Mouse (Mus musculus): ENCODE results near the gene Elk3. TPM values are rescaled to one million over a fixed set of nuclear protein-coding genes. Genes with fewer than 3 reads are reported as not detected.

Gene Elk3
- total and polyA plus RNA-seq, 3 experiments, result 0.33 TPM; not detected in 2

DNA sequence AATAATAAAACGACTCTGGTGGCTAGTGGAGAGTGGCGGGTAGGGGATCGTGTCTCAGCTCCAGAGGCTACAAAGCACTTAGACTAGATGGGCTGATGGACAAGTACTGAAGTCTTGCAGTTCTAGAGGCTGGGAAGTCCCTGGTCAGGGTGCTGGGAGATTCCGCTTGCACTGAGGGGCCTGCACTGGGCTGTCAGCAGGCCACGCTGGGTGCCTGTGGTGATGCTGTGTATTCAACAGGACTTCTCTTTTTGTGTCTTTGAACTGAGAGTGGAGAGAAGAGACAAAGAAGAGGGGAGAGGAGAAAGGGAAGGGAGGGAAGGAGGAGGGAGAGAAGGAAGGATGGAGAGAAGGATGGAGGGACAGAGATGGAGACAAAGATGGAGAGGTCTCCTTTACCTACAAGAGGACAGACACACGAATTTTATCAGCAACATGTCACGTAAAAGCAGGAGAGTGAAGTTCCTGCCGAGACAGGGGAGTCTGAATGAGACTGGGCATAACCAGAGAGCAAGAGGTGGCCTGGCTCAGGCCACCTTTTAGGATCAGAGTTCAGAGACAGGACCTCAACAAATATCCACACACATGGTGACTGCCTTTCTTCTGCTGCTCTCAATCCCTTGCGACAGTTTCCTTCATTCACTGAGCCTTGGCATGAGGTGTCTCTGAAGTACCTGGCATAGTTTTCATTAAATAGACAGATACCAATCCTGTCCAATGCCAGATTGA lies 35.4 kb upstream of the Elk3 start:
- no peak for ATAC-seq (ENCODE audit: extremely low read depth, insufficient number of reproducible peaks, low FRiP score, poor library complexity, severe bottlenecking)

GRCm38 (mm10) chr10:93345497-93345896 lies 34.6 kb upstream of the Elk3 start:
- Histone ChIP-seq H3K4me3 (ENCODE audit: low read depth, low read length) (no peak overlapping the region), H3K9me3 (replicated peaks) (no peaks in the 10 kb centered on the region), H3K36me3 (replicated peaks) (no peaks in the 10 kb centered on the region), H3K4me1 (ENCODE audit: insufficient read depth, low read depth, low read length) (no peaks in the 10 kb centered on the region), H3K27me3 (ENCODE audit: insufficient read depth, low read length) (peaks cover 15% of the 10 kb centered on the region)
- TF ChIP-seq POLR2AphosphoS5 (IDR thresholded peaks at IDR 0.05; ENCODE audit: insufficient replicate concordance, low read depth, low read length) (no peak), CTCF (IDR thresholded peaks at IDR 0.05; ENCODE audit: low read depth, low read length) (no peak), GATA1 (IDR thresholded peaks at IDR 0.05; ENCODE audit: borderline replicate concordance, low read length) (no peak), TAL1 (conservative IDR thresholded peaks at IDR 0.05; ENCODE audit: low read depth, low read length) (no peak), GATA2 (IDR thresholded peaks at IDR 0.05; ENCODE audit: borderline replicate concordance, low read depth, low read length) (no peak)
- DNase-seq (ENCODE audit: low spot score) (no peak), ATAC-seq (ENCODE audit: extremely low read depth, insufficient number of reproducible peaks, low FRiP score, poor library complexity, severe bottlenecking) (no peak)

More for the DNA sequence above, 35.4 kb upstream of the Elk3 start:
- DNase-seq (ENCODE audit: low spot score), result no peak
- TF ChIP-seq GATA1 (IDR thresholded peaks at IDR 0.05; ENCODE audit: borderline replicate concordance, low read length) (no peak), TAL1 (conservative IDR thresholded peaks at IDR 0.05; ENCODE audit: low read depth, low read length) (no peak), POLR2AphosphoS5 (IDR thresholded peaks at IDR 0.05; ENCODE audit: insufficient replicate concordance, low read depth, low read length) (no peak), CTCF (IDR thresholded peaks at IDR 0.05; ENCODE audit: low read depth, low read length) (no peak), GATA2 (IDR thresholded peaks at IDR 0.05; ENCODE audit: borderline replicate concordance, low read depth, low read length) (no peak)
- Histone ChIP-seq H3K4me1 (ENCODE audit: insufficient read depth, low read depth, low read length) (no peaks in the 10 kb centered on the region), H3K9me3 (replicated peaks) (no peaks in the 10 kb centered on the region), H3K27me3 (ENCODE audit: insufficient read depth, low read length) (peaks cover 10% of the 10 kb centered on the region; the same call in 1 of the 2 replicates), H3K4me3 (ENCODE audit: low read depth, low read length) (no peak overlapping the region), H3K36me3 (replicated peaks) (no peaks in the 10 kb centered on the region)

DNA sequence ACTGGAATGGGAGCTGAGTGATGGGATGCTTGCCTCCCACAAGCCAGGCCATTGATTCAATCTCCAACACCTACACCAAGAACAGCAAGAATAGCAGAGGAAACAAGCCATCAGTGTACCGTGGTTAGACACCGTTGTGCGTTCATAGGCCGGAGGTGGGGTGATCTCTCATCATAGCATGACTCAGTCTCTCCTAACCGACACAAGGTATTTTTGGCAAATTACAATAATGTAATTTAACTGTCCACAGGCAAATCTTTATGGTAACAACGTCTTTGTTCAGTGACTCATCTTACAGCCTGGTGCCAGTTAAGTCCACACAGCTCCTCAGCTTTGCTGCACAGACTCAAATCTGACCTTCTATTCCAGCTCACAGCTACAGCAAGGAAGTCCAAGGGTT lies 32.5 kb upstream of the Elk3 start:
- ATAC-seq (ENCODE audit: extremely low read depth, insufficient number of reproducible peaks, low FRiP score, poor library complexity, severe bottlenecking) (no peak), DNase-seq (ENCODE audit: low spot score) (no peak)
- peaks cover 18% of the 10 kb centered on the region for H3K27me3 ChIP-seq (ENCODE audit: insufficient read depth, low read length)
- H3K9me3 ChIP-seq (replicated peaks), result no peaks in the 10 kb centered on the region
- no peaks in the 10 kb centered on the region for H3K36me3 ChIP-seq (replicated peaks)
- no peaks in the 10 kb centered on the region for H3K4me1 ChIP-seq (ENCODE audit: insufficient read depth, low read depth, low read length)
- no peak overlapping the region for H3K4me3 ChIP-seq (ENCODE audit: low read depth, low read length)
- no peak for TF ChIP-seq CTCF (IDR thresholded peaks at IDR 0.05; ENCODE audit: low read depth, low read length)

DNA sequence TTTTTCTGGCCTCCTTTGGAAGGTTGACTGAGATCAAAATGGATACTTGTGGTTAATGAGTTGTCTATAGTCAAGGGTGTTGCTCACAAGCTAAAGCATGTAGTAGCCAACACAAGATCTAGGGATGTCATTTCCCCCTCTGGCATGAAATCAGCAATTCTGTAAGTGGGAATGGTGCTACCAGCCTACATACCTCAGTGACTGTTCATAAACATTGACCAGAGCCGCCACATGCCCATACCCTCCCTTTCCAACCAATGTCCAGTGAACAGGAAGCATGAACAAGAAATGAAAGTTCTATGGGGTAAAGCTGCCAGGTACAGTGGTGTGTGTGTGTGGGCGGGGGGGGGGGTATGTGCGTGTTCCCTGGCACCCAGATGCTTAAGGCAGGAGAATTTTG lies 32.1 kb upstream of the Elk3 start:
- Histone ChIP-seq H3K4me1 (ENCODE audit: insufficient read depth, low read depth, low read length) (no peaks in the 10 kb centered on the region), H3K27me3 (ENCODE audit: insufficient read depth, low read length) (peaks cover 18% of the 10 kb centered on the region), H3K9me3 (replicated peaks) (no peaks in the 10 kb centered on the region), H3K36me3 (replicated peaks) (no peaks in the 10 kb centered on the region), H3K4me3 (ENCODE audit: low read depth, low read length) (no peak overlapping the region)
- ATAC-seq (ENCODE audit: extremely low read depth, insufficient number of reproducible peaks, low FRiP score, poor library complexity, severe bottlenecking) (no peak), DNase-seq (ENCODE audit: low spot score) (no peak)
- no peak for TF ChIP-seq GATA2 (IDR thresholded peaks at IDR 0.05; ENCODE audit: borderline replicate concordance, low read depth, low read length)

GRCm38 (mm10) chr10:93338526-93338925 lies 27.6 kb upstream of the Elk3 start:
- TF ChIP-seq CTCF (IDR thresholded peaks at IDR 0.05; ENCODE audit: low read depth, low read length) (no peak), GATA1 (IDR thresholded peaks at IDR 0.05; ENCODE audit: borderline replicate concordance, low read length) (no peak), POLR2AphosphoS5 (IDR thresholded peaks at IDR 0.05; ENCODE audit: insufficient replicate concordance, low read depth, low read length) (no peak), GATA2 (IDR thresholded peaks at IDR 0.05; ENCODE audit: borderline replicate concordance, low read depth, low read length) (no peak), TAL1 (conservative IDR thresholded peaks at IDR 0.05; ENCODE audit: low read depth, low read length) (no peak)
- no peaks in the 10 kb centered on the region for H3K9me3 ChIP-seq (replicated peaks)
- H3K36me3 ChIP-seq (replicated peaks), result no peaks in the 10 kb centered on the region
- H3K4me3 ChIP-seq (ENCODE audit: low read depth, low read length), result no peak overlapping the region
- DNase-seq (ENCODE audit: low spot score), result no peak
- H3K4me1 ChIP-seq (ENCODE audit: insufficient read depth, low read depth, low read length), result no peaks in the 10 kb centered on the region
- H3K27me3 ChIP-seq (ENCODE audit: insufficient read depth, low read length), result peaks cover 17% of the 10 kb centered on the region
- ATAC-seq (ENCODE audit: extremely low read depth, insufficient number of reproducible peaks, low FRiP score, poor library complexity, severe bottlenecking), result no peak

DNA sequence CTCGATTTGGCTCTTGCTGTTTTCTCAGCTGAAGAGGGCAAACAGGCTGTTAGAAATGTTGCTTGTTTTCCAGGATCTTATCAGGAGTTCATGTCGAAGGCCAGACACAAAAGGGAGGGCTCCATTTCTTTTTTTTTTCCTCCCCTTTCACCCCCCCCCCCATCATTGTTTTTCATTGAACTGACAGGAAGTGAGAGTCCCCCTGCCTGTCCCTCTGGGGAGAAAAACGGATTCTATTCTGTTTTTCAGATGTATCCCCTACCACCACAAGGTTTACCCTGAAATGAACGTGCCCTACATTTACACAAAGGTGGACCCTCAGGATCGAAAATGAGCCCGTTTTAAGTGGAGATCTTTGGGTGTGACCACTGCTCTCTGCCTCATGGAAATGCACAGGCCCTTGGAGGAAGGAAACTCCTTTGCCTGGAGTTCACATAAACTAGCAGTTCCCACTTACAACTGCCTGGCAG lies 25.6 kb upstream of the Elk3 start:
- TF ChIP-seq CTCF (IDR thresholded peaks at IDR 0.05; ENCODE audit: low read depth, low read length), result no peak
- no peak for TF ChIP-seq GATA1 (IDR thresholded peaks at IDR 0.05; ENCODE audit: borderline replicate concordance, low read length)
- no peak for TF ChIP-seq TAL1 (conservative IDR thresholded peaks at IDR 0.05; ENCODE audit: low read depth, low read length)
- TF ChIP-seq GATA2 (IDR thresholded peaks at IDR 0.05; ENCODE audit: borderline replicate concordance, low read depth, low read length), result no peak
- TF ChIP-seq POLR2AphosphoS5 (IDR thresholded peaks at IDR 0.05; ENCODE audit: insufficient replicate concordance, low read depth, low read length), result no peak
- no peak for DNase-seq (ENCODE audit: low spot score)
- no peaks in the 10 kb centered on the region for H3K4me1 ChIP-seq (ENCODE audit: insufficient read depth, low read depth, low read length)
- no peak overlapping the region for H3K4me3 ChIP-seq (ENCODE audit: low read depth, low read length)
- no peaks in the 10 kb centered on the region for H3K36me3 ChIP-seq (replicated peaks)
- peaks cover 15% of the 10 kb centered on the region; the same call in 1 of the 2 replicates for H3K27me3 ChIP-seq (ENCODE audit: insufficient read depth, low read length)
- no peaks in the 10 kb centered on the region for H3K9me3 ChIP-seq (replicated peaks)
- no peak for ATAC-seq (ENCODE audit: extremely low read depth, insufficient number of reproducible peaks, low FRiP score, poor library complexity, severe bottlenecking)

All from G1E (cell line).